Mouse (Mus musculus): ENCODE data around the gene Ndrg2. TPM values are rescaled to one million over a fixed set of nuclear protein-coding genes. Genes with fewer than 3 reads are reported as not detected.

Gene Ndrg2
- total RNA-seq, 2 experiments from 2014 or later: 982 to 1,030 TPM

- DNase-seq: no peak
- intact Hi-C loops (cut with DNase I): no loop called here
Observed at GRCm38 (mm10) chr14:51916539-51916938, 2.6 kb upstream of the Ndrg2 start.

GRCm38 (mm10) chr14:51915030-51915429, 1.1 kb upstream of the Ndrg2 start:
- intact Hi-C loops (cut with DNase I): no loop called here
- no peak for DNase-seq

DNA sequence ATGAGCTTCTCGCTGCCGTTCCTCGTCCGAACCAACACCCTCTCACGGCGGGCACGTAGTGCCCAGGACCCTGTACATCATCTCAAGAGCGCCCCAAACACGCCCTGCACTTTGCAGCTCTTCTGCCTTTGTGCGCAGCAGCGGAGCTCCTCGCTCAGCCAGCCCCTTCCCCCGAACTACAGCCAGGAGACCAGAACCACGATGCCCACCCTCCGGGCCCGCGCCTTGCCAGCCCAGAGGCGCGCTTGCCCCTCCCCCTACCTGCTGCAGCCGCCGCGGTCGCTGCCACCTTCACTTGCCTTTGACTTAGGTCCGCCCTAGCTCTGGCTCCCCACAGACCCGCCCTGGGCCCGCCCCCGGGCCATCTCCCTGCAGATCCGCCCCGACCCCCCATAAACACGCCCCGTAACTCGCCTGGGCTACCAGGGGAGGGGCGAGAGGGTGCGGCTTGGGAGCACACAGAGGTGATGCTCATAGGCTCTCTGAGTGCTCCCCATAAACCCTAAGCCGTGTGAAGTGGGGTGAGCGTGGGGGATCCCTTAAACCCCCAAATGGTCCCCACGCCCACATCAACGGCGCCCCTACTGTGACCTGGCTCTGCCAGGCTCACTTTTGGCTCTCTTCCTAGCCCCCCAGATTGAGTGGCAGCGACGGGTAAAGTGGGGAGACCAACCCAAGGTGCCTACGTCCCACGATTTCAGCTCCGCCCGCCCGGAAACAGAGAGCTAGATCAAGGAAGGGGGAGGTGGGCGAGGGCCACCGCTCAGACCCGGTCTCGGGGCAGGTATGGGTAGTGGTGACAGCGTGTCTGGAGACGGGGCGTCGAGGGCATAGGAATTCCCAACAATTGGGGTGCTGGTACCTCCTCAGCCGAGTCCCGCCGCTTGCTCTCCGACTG, 647 bp downstream of the Ndrg2 start:
- intact Hi-C loops (cut with DNase I): no loop called here
- peak; percentile 89 to 91 for DNase-seq

DNA sequence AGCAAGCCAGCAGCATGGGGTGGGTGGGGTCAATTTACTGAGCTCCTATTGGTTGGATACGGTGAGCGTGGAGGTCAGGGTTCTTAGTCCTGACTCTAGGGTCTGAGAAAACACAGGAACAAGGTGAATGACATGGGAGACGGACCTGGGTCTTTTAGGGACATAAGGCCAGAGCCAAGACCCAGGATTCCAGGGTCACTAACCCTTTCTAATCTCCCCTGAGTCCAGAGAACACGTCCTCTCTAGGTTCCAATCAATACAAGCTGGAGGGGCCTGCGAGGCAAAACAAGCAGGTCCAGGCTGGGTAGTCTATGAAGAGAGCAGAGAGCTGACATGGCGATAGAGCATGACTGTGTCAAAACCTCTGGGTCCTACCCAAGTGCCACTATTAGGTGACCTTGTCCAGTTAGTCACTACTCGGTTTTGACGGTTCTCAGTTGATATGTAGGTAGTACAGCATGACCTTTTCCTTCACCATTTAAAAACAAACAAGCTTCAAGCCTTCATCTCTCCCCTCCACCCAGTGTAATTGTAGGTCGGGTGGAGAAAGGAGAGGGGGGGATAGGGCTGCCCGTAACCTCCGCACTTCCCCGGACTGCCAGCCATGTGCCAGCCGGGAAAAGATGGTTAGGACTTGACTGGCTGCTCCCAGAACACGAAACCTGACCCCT, 1.4 kb downstream of the Ndrg2 start:
- intact Hi-C loops (cut with DNase I): no loop called here
- DNase-seq: peak in 1 of 2 experiments; percentile 34

DNA sequence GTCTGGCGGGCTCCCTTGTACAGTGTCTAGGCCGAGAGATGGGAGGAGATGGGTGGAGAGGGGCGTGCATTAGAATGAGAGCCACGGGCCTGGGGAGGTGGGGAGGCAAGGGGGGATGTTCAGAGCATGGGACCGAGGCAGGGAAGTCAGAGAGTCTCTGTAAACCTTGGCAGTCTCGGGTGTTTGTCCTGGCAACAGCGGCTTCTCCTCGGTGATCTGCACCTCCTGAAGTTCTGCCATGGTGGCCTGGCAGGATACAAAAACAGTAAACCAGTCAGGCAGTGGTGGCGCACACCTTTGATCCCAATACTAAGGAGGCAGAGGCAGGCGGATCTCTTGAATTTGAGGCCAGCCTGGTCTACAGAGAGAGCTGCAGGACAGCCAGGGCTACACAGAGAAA, 2.7 kb downstream of the Ndrg2 start:
- intact Hi-C loops (cut with DNase I): no loop called here
- DNase-seq: no peak

- intact Hi-C loops (cut with DNase I): loop anchor here (10.0 kb wide), 1 partner anchor 289 kb away; the partner anchor contains the start of gene Supt16
- DNase-seq: no peak
Observed at GRCm38 (mm10) chr14:51906102-51906501, 7.9 kb downstream of the Ndrg2 start.

DNA sequence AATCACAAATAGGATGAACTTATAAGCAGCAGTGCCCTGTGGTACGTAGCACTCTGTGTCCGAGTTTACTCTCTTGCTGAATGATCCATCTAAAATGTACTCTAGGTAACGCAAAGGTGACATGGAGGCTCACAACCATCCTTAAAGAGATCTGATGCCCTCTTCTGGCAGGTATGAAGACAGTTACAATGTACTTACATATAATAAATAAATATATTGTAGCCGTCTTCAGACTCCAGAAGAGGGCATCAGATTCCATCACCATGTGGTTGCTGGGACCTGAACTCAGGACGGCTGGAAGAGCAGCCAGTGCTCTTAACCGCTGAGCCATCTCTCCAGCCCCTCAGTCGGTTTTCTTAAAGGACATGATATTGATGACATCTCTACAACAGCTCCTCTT, 9.3 kb downstream of the Ndrg2 start:
- intact Hi-C loops (cut with DNase I): loop anchor here (10.0 kb wide), 1 partner anchor 290 kb away; the partner anchor contains the start of gene Supt16
- DNase-seq: no peak

DNA sequence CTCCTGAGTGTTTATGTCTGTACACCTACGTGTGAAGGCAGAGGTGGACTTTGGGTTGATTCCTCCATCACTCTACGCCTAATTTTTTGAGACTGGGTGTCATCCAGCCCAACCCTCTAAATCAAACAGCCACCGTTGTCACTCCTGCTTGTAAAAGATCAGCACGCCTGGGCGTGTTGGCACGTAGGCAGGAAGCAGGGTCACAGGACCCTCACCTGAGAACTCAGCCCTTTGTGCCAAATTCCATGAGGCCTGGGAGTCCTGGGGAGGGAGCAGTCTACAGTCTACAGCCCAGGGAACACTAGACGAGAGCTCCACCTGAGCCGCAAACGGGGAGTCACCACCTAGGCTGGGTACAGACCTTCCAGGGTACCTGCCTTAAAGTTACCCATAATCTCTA, 10.2 kb downstream of the Ndrg2 start:
- no peak for DNase-seq
- intact Hi-C loops (cut with DNase I): loop anchor here (10.0 kb wide), 1 partner anchor 291 kb away; the partner anchor contains the start of gene Supt16

DNA sequence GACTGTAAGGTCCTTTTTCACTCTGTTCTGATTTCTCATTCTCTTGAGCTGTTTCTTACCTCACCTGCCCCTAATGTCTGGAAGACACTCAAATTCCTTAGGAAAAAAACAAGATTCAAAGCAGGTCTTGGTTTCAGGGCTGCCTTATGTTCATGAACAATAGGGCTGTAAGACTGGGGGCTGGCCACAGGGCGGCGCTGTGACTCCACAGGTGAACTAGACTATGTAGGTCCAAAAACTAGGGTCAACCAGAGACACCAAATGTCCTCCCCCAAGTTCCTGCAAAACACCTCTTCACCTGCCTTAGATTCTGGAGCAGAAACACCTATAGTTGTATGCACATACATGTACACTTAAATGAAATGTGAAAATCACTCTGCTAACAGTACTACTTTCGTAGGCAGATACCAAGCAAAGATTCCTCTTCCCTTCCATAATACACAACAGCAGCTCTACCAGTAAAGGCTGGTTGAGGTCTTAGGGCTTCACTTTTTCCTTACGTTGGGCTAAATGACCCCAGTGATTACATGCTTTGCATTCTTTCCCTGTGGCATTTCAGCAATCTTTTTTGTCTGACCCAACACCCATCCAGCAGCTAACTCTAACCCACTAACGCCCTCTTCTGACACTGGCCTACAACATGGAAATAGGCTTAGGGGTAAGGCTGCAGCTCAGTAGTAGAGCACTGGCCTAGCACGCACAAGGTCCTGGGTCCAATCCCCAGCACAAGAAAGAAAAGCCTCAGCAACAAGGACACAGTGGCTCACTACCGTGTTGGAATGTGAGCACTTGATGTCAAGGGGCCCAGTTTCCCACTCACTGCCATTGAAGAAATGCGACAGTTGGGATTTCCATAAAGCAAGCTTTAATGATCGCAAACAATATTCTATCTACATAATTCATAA, 10.9 kb downstream of the Ndrg2 start:
- DNase-seq: peak; percentile 88 to 92
- intact Hi-C loops (cut with DNase I): loop anchor here (1.0 to 10.0 kb wide), 3 partner anchors 28 to 292 kb away; partner anchors contain the start of gene Supt16

DNA sequence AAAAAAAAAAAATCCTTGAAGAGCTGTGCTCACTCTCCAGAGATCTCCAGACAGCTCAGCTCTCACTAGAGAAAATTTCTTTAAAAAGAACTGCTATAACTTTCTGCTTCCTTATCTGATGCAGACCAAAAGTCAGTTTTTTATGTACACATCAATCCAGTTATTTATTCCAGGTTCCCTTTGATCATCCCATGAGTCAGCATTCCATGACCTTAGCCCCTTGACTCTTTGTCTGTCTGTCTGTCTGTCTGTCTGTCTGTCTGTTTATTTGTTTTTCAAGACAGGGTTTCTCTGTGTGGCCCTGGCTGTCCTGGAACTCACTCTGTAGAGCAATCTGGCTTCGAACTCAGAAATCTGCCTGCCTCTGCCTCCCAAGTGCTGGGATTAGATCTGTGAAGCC, 14.6 kb downstream of the Ndrg2 start:
- intact Hi-C loops (cut with DNase I): no loop called here

GRCm38 (mm10) chr14:51896539-51897170, 17.3 kb downstream of the Ndrg2 start:
- no peak for DNase-seq
- intact Hi-C loops (cut with DNase I): no loop called here

More for the DNA sequence above, 14.6 kb downstream of the Ndrg2 start:
- no peak for DNase-seq

GRCm38 (mm10) chr14:51896019-51896418, 17.9 kb downstream of the Ndrg2 start:
- intact Hi-C loops (cut with DNase I): no loop called here

GRCm38 (mm10) chr14:51895071-51895470, 18.9 kb downstream of the Ndrg2 start:
- intact Hi-C loops (cut with DNase I): no loop called here
- DNase-seq: no peak

More at GRCm38 (mm10) chr14:51896019-51896418, 17.9 kb downstream of the Ndrg2 start:
- no peak for DNase-seq

DNA sequence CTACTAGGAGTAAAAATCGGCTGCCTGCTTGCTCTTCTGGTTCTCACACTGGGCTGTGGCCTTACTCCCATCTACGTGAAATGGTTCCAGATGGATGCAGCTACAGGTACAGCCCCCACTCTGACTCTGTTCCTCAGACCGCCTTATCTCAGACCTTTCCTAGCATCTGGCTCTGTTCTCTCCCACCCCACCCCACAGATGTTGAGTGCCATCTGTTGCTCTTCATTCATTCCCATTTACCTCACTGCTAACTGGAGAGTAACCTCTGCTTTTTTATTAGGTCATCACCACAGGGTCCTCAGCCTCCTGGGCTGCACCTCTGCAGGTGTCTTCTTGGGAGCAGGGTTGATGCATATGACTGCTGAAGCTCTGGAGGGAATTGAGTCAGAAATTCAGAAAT, 20.1 kb downstream of the Ndrg2 start:
- no peak for DNase-seq
- intact Hi-C loops (cut with DNase I): no loop called here

DNA sequence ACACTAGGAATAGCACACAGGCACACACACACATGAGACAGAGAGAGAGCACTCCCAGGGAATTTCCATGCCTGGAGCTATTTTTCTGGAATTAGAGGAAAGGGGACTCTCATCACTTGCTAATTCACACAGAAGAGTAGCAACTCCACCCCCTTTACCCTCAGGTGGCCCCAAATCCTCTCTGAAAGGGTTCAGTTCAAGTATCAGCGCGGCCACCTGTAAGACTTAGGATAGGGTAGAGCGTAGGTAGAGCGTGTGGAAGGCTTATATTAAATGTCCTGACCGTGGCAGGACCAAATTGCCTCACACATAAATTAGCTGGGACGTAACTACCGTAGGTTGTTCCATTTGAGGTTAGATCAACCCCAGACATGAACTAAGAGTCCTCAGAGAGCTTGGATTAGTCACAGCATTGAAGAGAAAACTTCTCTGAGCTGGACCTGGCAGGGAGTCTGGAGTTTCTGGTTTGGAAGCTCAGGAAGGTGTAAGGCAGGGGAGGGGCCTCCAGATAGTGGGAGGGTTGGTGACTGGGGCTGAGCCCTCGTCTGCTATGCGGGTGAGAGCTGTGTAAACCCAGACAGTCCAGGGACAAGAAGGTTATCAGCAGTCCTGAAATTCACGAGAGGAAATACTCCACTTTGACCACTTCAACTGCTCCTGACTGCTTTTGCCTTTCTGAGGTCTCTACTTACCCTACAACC, 20.7 kb downstream of the Ndrg2 start:
- intact Hi-C loops (cut with DNase I): no loop called here
- DNase-seq: no peak

GRCm38 (mm10) chr14:51892191-51892939, 21.6 kb downstream of the Ndrg2 start, which contains the start of gene Slc39a2:
Gene Slc39a2 (plus strand): TSS chr14:51892889.
- intact Hi-C loops (cut with DNase I): no loop called here

DNA sequence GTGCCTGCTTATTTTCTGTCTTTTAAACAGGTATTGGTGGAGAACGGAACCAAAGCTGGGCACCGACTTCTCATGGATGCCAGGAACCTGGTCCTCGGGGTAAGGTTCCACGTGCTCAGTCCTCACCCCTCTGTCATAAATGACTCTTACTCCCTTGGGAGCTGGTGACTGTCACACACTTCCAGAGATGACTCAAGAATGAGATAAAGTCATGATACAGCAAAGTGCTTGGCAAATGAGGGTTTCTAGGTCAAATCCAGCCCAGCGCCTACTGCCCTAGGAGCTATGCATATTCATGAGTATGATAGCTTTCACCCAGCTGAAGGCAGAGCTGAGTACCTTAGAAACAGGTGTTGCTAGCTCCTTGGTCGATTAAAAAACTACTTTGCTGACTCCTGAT, 24.1 kb downstream of the Ndrg2 start:
- DNase-seq: no peak
- intact Hi-C loops (cut with DNase I): loop anchor here (10.0 kb wide), 1 partner anchor 415 kb away; the partner anchor contains the start of gene Mettl3

More at GRCm38 (mm10) chr14:51892191-51892939, 21.6 kb downstream of the Ndrg2 start, which contains the start of gene Slc39a2:
- DNase-seq: no peak

DNA sequence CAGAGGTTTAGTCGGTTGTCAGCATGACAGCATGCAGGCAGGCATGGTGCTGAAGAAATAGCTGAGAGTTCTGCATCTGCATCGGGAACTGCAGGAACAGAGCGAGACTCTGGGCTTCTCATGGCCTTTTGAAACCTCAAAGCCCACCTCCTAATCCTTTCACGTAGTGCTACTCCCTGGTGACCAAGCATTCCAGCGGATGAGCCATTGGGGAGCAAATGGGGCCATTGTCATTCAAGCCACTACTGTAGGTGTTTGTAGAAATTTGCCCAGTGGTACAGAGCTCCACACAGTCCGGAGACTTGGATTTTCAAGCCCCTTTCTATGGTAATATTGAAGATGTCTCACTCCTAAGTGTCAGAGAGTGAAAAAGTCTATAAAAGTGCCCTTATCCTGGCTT, 27.9 kb downstream of the Ndrg2 start:
- DNase-seq: no peak
- intact Hi-C loops (cut with DNase I): loop anchor here (10.0 kb wide), 1 partner anchor 419 kb away; the partner anchor contains the start of gene Mettl3

Data from heart, postnatal 14 days (tissue).